Mouse (Mus musculus) stomach, postnatal 0 days (tissue): ENCODE results near the gene Kcna6.
A peak's percentile ranks its signal among the peaks of the same experiment; 100 is the strongest.

ENCODE experiments used
- CTCF ChIP-seq: IDR thresholded peaks from 2 replicates; pipeline ENCODE4 v1.5.1; 2016; ENCODE audit warnings: antibody characterized with exemption, low read depth, mild to moderate bottlenecking, moderate library complexity
- EP300 ChIP-seq: optimal IDR thresholded peaks from 2 replicates; pipeline ENCODE3; 2016; ENCODE audit warnings: antibody characterized with exemption

GRCm38 (mm10) chr6:126702116-126702515, 38.4 kb downstream of the Kcna6 start:
- peak; percentile 90 for TF ChIP-seq CTCF
- TF ChIP-seq EP300 = no peak
